Mouse (Mus musculus) urinary bladder, postnatal 25 days (tissue): ENCODE measurements at regions not wholly inside any gene's neighbourhood (a gene's known extent, or its start where the extent isn't known, plus 50 kb on each side); places are given as distances from the start of the nearest gene placed in this dataset.

Experiments
- DNase-seq: peaks from one replicate; pipeline ENCODE4 v3.0.0; 2022; ENCODE audit warnings: low spot score

GRCm38 (mm10) chr14:15603954-15604523 lies 165.3 kb upstream of the Lrrc3b start:
- no peak for DNase-seq

GRCm38 (mm10) chr14:15610166-15610565 lies 171.4 kb upstream of the Lrrc3b start:
- DNase-seq, result no peak

- DNase-seq, result no peak
These were observed 195.8 kb upstream of the Lrrc3b start for GRCm38 (mm10) chr14:15634581-15634980.

- DNase-seq, result no peak
These were observed 198.9 kb upstream of the Lrrc3b start for GRCm38 (mm10) chr14:15637681-15638080.

GRCm38 (mm10) chr14:15638869-15639268 lies 200.1 kb upstream of the Lrrc3b start:
- no peak for DNase-seq

GRCm38 (mm10) chr14:15660886-15661285 lies 222.1 kb upstream of the Lrrc3b start:
- no peak for DNase-seq

- no peak for DNase-seq
These were observed 233.5 kb upstream of the Lrrc3b start for GRCm38 (mm10) chr14:15672292-15672691.

GRCm38 (mm10) chr14:15677218-15677617 lies 238.4 kb upstream of the Lrrc3b start:
- DNase-seq, result no peak

- no peak for DNase-seq
These were observed 240.7 kb upstream of the Lrrc3b start for GRCm38 (mm10) chr14:15679456-15679855.

GRCm38 (mm10) chr14:15698001-15698400 lies 259.2 kb upstream of the Lrrc3b start:
- no peak for DNase-seq

GRCm38 (mm10) chr14:15698607-15699006 lies 259.8 kb upstream of the Lrrc3b start:
- DNase-seq, result no peak

GRCm38 (mm10) chr14:15722135-15722534 lies 283.3 kb upstream of the Lrrc3b start:
- DNase-seq, result no peak

GRCm38 (mm10) chr14:15746629-15747238 lies 307.9 kb upstream of the Lrrc3b start:
- DNase-seq, result no peak

GRCm38 (mm10) chr14:15769846-15770448 lies 331.2 kb upstream of the Lrrc3b start:
- DNase-seq, result no peak

- no peak for DNase-seq
These were observed 345.9 kb upstream of the Lrrc3b start for GRCm38 (mm10) chr14:15784727-15785126.

GRCm38 (mm10) chr14:15785230-15785629 lies 346.4 kb upstream of the Lrrc3b start:
- no peak for DNase-seq

GRCm38 (mm10) chr14:15795698-15796097 lies 356.9 kb upstream of the Lrrc3b start:
- no peak for DNase-seq

- DNase-seq, result no peak
These were observed 358.2 kb upstream of the Lrrc3b start for GRCm38 (mm10) chr14:15797019-15797418.

- no peak for DNase-seq
These were observed 362.8 kb upstream of the Lrrc3b start for GRCm38 (mm10) chr14:15801477-15802099.

GRCm38 (mm10) chr14:15809083-15809482 lies 370.3 kb upstream of the Lrrc3b start:
- no peak for DNase-seq

GRCm38 (mm10) chr14:15841390-15842023 lies 402.7 kb upstream of the Lrrc3b start:
- no peak for DNase-seq

GRCm38 (mm10) chr14:15842024-15842599 lies 403.3 kb upstream of the Lrrc3b start:
- no peak for DNase-seq
